Mouse (Mus musculus): ENCODE data around the gene Slc43a2.

The Slc43a2 gene

GRCm38 (mm10) chr11:75619133-75619532, 87.6 kb downstream of the Slc43a2 start:
- DNase-seq, result peak; percentile 41

DNA sequence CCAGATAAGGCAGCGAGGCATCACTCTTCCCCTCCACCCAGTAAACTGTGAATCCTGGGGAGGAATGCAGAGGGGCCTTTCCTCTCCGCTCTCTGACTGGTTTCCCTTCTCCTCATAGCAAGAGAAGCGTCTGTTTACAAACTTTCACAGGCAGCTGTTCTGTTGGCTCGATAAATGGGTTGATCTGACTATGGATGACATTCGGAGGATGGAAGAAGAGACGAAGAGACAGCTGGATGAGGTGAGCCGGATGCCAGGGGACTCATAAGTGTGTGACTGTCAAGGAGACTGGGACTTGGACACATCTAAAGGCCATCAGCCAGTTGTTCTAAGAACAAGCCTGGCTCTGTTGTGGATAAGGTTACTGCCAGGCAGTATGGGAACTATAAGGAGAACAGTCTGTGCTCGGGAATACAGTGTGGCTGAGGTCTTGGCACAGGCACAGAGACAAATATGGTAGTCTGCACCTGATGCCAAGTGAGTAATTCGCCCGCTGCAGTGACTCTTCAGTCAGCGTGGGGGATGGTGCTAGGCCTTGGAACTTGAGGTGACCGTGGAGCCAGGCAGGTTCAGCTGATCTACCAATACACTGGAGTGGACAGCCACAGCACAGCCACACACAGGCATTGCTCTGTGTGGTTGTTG, 88.8 kb downstream of the Slc43a2 start:
- no peak for DNase-seq

DNA sequence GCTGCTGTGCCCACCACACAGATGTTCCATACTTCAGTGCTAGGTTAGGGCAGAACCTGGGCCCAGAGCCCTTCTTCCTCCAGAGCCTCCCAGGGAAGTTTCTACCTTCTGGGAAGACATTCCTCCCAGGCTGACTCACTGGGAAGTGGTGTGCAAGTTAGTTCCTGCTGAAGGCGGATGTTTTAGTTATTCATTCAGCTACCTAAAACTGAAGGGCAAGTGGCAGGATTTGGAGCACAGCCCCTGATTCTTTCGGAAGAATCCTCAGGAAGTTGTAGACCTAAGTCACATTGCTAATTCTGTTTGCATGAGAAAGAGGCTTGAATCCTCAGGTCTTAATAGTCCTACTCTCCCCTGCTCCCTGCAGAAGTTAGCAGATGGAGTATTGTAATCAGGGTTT, 89.9 kb downstream of the Slc43a2 start:
- DNase-seq, result no peak

- DNase-seq, result no peak
Observed at GRCm38 (mm10) chr11:75622588-75623329, 91.3 kb downstream of the Slc43a2 start.

- no peak for DNase-seq
Observed at GRCm38 (mm10) chr11:75624102-75624554, 92.6 kb downstream of the Slc43a2 start.

GRCm38 (mm10) chr11:75625820-75626219, 94.3 kb downstream of the Slc43a2 start:
- DNase-seq, result no peak

Measured in lung, postnatal 14 days (tissue).